Mouse (Mus musculus) gastrocnemius, postnatal 25 days (tissue): ENCODE results near the gene Kcne3. TPM values are rescaled to one million over a fixed set of nuclear protein-coding genes. Genes with fewer than 3 reads are reported as not detected.

ENCODE experiments used
- total RNA-seq, 2 experiments: library from RNA; stranded (reverse); gene quantifications; 1 replicate in 1 of 2; 2 replicates in 1 of 2; pipeline ENCODE4 v1.2.3; 2021

Gene Kcne3
- total RNA-seq, 2 experiments from 2014 or later, result 0.70 TPM; not detected in 1

Other genes with a start within 250 kb of the Kcne3 start
- gene Rnf169, start 196.1 kb upstream of the Kcne3 start, total RNA-seq, result 1 to 10 TPM; 4.7 to 5.3 TPM
- gene Chrdl2, start 170.3 kb upstream of the Kcne3 start, total RNA-seq, result 1 to 10 TPM; 1.8 to 3.1 TPM
- gene Pold3, start 54.9 kb upstream of the Kcne3 start, total RNA-seq, result 1 to 10 TPM; 5.1 to 5.3 TPM
- gene Lipt2, start 17.2 kb upstream of the Kcne3 start, total RNA-seq, result 1 to 10 TPM; 4.1 to 4.2 TPM
- gene Pgm2l1, start 50.9 kb downstream of the Kcne3 start, total RNA-seq, result 10 to 100 TPM; 13.0 to 15.0 TPM
- under 1 TPM; 0.61 to 0.75 TPM for gene P4ha3, start 109.0 kb downstream of the Kcne3 start, total RNA-seq
- gene C2cd3, start 195.7 kb downstream of the Kcne3 start, total RNA-seq, result 1 to 10 TPM; 5.3 to 5.4 TPM
- gene Ppme1, start 195.8 kb downstream of the Kcne3 start, total RNA-seq, result 10 to 100 TPM; 22.3 to 25.2 TPM